Mouse (Mus musculus) brain, embryonic 14.5 days (tissue): ENCODE measurements around the gene Abhd6.

Experiments
- CTCF ChIP-seq: fragments of 200-500 bp; IDR thresholded peaks from 2 replicates; pipeline ENCODE4 v1.5.1; 2012; ENCODE audit warnings: inconsistent platforms, mild to moderate bottlenecking, moderate library complexity, borderline replicate concordance; ENCODE audit not compliant: insufficient read depth, insufficient read length; ENCODE audit errors: extremely low read depth
- POLR2A ChIP-seq: fragments of 200-500 bp; IDR thresholded peaks from 2 replicates; pipeline ENCODE4 v1.6.1; 2012; ENCODE audit warnings: mild to moderate bottlenecking, inconsistent platforms, borderline replicate concordance; ENCODE audit not compliant: poor library complexity, insufficient read depth, insufficient read length, severe bottlenecking; ENCODE audit errors: extremely low read depth

GRCm38 (mm10) chr14:7974643-7975042 is 28.1 kb upstream of the Abhd6 start:
- TF ChIP-seq POLR2A (no peak), CTCF (no peak)
